Mouse (Mus musculus): Measurements from ENCODE around the gene Chd6.

DNA sequence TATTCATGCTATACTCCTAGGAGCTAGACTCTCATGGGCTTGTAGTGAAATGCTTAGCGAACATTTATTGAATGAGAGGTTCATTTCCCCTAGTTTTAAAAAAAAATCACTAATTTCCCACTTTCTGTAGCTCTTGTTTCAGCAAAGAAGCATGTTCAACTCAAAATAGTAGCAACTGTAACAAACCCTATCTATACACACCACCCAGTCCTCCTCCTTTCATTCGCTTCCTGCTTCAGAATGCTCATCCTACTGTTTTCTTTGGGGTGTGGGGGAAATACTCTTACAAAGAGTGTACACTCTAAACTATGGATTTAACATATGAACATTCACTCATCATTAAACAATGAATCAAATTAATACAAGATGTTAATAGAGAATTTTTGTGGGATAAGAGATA is 43.3 kb downstream of the Chd6 start:
- TF ChIP-seq POLR2A (IDR thresholded peaks at IDR 0.05; ENCODE audit: borderline replicate concordance, control insufficient read depth, low read depth, low read length) = no peak
- no peak for TF ChIP-seq CTCF (IDR thresholded peaks at IDR 0.05; ENCODE audit: control insufficient read depth, insufficient read depth, low read length)

Measured in bone marrow, adult 2 months (tissue).